Mouse (Mus musculus) stomach, embryonic 16.5 days (tissue): ENCODE results near the gene Fzd1. TPM values are rescaled to one million over a fixed set of nuclear protein-coding genes. Genes with fewer than 3 reads are reported as not detected.
A peak's percentile ranks its signal among the peaks of the same experiment; 100 is the strongest.

Experiments used
- ATAC-seq: fragments of 200-750 bp; cut with Nextera tagmentation; 2 replicates; pipeline ENCODE4 v1.8.0; 2017; ENCODE audit warnings: moderate number of reproducible peaks, moderate TSS enrichment; ENCODE audit not compliant: insufficient read depth, low FRiP score
- H3K27ac ChIP-seq: fragments of 300-500 bp; sonication (generic); 2 replicates; pipeline ENCODE4 v1.5.1; 2014; ENCODE audit warnings: low read length
- H3K27me3 ChIP-seq: fragments of 300-500 bp; sonication (generic); 2 replicates; pipeline ENCODE4 v1.6.1; 2014; ENCODE audit warnings: low read length, control low read depth, mixed read lengths; ENCODE audit not compliant: control insufficient read depth, insufficient read depth
- H3K36me3 ChIP-seq: fragments of 300-500 bp; sonication (generic); 2 replicates; pipeline ENCODE4 v1.6.1; 2014; ENCODE audit warnings: low read length; ENCODE audit not compliant: control insufficient read depth, insufficient read depth
- H3K4me1 ChIP-seq: fragments of 300-500 bp; sonication (generic); 2 replicates; pipeline ENCODE4 v1.6.1; 2014; ENCODE audit warnings: low read length, control low read depth, mixed read lengths; ENCODE audit not compliant: control insufficient read depth, insufficient read depth
- H3K4me2 ChIP-seq: fragments of 300-500 bp; sonication (generic); 2 replicates; pipeline ENCODE4 v1.6.1; 2014; ENCODE audit warnings: low read depth, low read length, mixed read lengths
- H3K4me3 ChIP-seq: fragments of 300-500 bp; sonication (generic); replicated peaks from 2 replicates; pipeline ENCODE4 v1.5.1; 2014; ENCODE audit warnings: mild to moderate bottlenecking, low read length
- H3K9ac ChIP-seq: fragments of 300-500 bp; sonication (generic); 2 replicates; pipeline ENCODE4 v1.6.1; 2014; ENCODE audit warnings: low read length
- H3K9me3 ChIP-seq: fragments of 300-500 bp; sonication (generic); replicated peaks from 2 replicates; pipeline ENCODE4 v1.6.1; 2016; ENCODE audit warnings: low read length, control low read depth; ENCODE audit not compliant: control insufficient read depth
- WGBS: fragments of 180-500 bp; shearing (Covaris S2); extraction: QIAGEN DNeasy Blood & Tissue Kit; methylation state at CpG from one replicate; pipeline ENCODE4 v1.1.7; 2014; 5-methylcytosine and 5-hydroxymethylcytosine counted together
- polyA plus RNA-seq: library from polyadenylated mRNA; unstranded; fragments of >200 nt; fragmentation: Nextera tagmentation; extraction: Ambion mirVana; gene quantifications from 2 replicates; pipeline ENCODE4 v1.2.1, GENCODE M21; 2015

Gene Fzd1
- polyA plus RNA-seq, 1 experiment from 2014 or later = 17.5 TPM

- peak overlapping the region; percentile 98 for H3K27ac ChIP-seq
- peak overlapping the region; percentile 85 for H3K4me3 ChIP-seq
- ATAC-seq = no peak
- peaks cover 22% of the 10 kb centered on the region for H3K4me1 ChIP-seq
- no peaks in the 10 kb centered on the region for H3K9me3 ChIP-seq
- peak overlapping the region; percentile 72 for H3K4me2 ChIP-seq
- H3K36me3 ChIP-seq = no peaks in the 10 kb centered on the region
- H3K27me3 ChIP-seq = no peaks in the 10 kb centered on the region
- H3K9ac ChIP-seq = peak overlapping the region; percentile 96
- 4% methylated on average over 43 of the region's 43 CpGs for WGBS
These were observed 1.7 kb downstream of the Fzd1 start for GRCm38 (mm10) chr5:4756001-4756681.

- Histone ChIP-seq H3K36me3 (no peaks in the 10 kb centered on the region), H3K27ac (peak overlapping the region; percentile 25; the same call in 1 of the 2 replicates), H3K4me2 (peak overlapping the region; percentile 72), H3K4me3 (peak overlapping the region; percentile 85), H3K4me1 (peaks cover 22% of the 10 kb centered on the region), H3K9me3 (no peaks in the 10 kb centered on the region), H3K9ac (peak overlapping the region; percentile 96), H3K27me3 (no peaks in the 10 kb centered on the region)
- ATAC-seq = no peak
- WGBS = 38% methylated on average over 11 of the region's 11 CpGs
These were observed 2.5 kb downstream of the Fzd1 start for GRCm38 (mm10) chr5:4755326-4755725.

- Histone ChIP-seq H3K27me3 (no peaks in the 10 kb centered on the region), H3K4me1 (peaks cover 22% of the 10 kb centered on the region), H3K4me2 (peak overlapping the region; percentile 72), H3K27ac (no peak overlapping the region), H3K36me3 (no peaks in the 10 kb centered on the region), H3K9ac (peak overlapping the region; percentile 96), H3K9me3 (no peaks in the 10 kb centered on the region), H3K4me3 (peak overlapping the region; percentile 85)
- ATAC-seq = no peak
- WGBS = 25% methylated on average over 9 of the region's 9 CpGs
These were observed 3.0 kb downstream of the Fzd1 start for GRCm38 (mm10) chr5:4754701-4755281.

- Histone ChIP-seq H3K9me3 (no peaks in the 10 kb centered on the region), H3K36me3 (no peaks in the 10 kb centered on the region), H3K27me3 (no peaks in the 10 kb centered on the region), H3K27ac (no peak overlapping the region), H3K4me2 (no peak overlapping the region), H3K9ac (no peak overlapping the region), H3K4me3 (no peak overlapping the region), H3K4me1 (peaks cover 14% of the 10 kb centered on the region; the same call in 1 of the 2 replicates)
- ATAC-seq = no peak
- WGBS = 91% methylated on average over 5 of the region's 5 CpGs
These were observed 4.7 kb downstream of the Fzd1 start for GRCm38 (mm10) chr5:4753161-4753560.

GRCm38 (mm10) chr5:4742722-4743121 is 15.1 kb downstream of the Fzd1 start:
- no peak overlapping the region for H3K27ac ChIP-seq
- H3K4me1 ChIP-seq = no peaks in the 10 kb centered on the region
- no peaks in the 10 kb centered on the region for H3K36me3 ChIP-seq
- WGBS = 78% methylated on average over 4 of the region's 4 CpGs
- no peak overlapping the region for H3K9ac ChIP-seq
- no peak for ATAC-seq
- no peaks in the 10 kb centered on the region for H3K27me3 ChIP-seq
- H3K4me2 ChIP-seq = no peak overlapping the region
- no peak overlapping the region for H3K4me3 ChIP-seq
- H3K9me3 ChIP-seq = no peaks in the 10 kb centered on the region

- Histone ChIP-seq H3K4me1 (0 out of 2 replicates have a peak, but pooled peaks cover 5% of the 10 kb centered on the region), H3K9me3 (no peaks in the 10 kb centered on the region), H3K4me2 (no peak overlapping the region), H3K9ac (no peak overlapping the region), H3K27ac (no peak overlapping the region), H3K4me3 (no peak overlapping the region), H3K27me3 (no peaks in the 10 kb centered on the region), H3K36me3 (no peaks in the 10 kb centered on the region)
- 18% methylated on average over 6 of the region's 6 CpGs for WGBS
- ATAC-seq = peak; percentile 33; the same call in 1 of the 2 replicates
These were observed 20.8 kb downstream of the Fzd1 start for GRCm38 (mm10) chr5:4737013-4737412.

- H3K4me3 ChIP-seq = no peak overlapping the region
- no peak overlapping the region for H3K9ac ChIP-seq
- H3K4me1 ChIP-seq = 0 out of 2 replicates have a peak, but pooled peaks cover 5% of the 10 kb centered on the region
- no peak overlapping the region for H3K4me2 ChIP-seq
- H3K36me3 ChIP-seq = no peaks in the 10 kb centered on the region
- no peak for ATAC-seq
- WGBS = 74% methylated on average over 7 of the region's 7 CpGs
- H3K27me3 ChIP-seq = no peaks in the 10 kb centered on the region
- no peak overlapping the region for H3K27ac ChIP-seq
- H3K9me3 ChIP-seq = no peaks in the 10 kb centered on the region
These were observed 22.4 kb downstream of the Fzd1 start for GRCm38 (mm10) chr5:4735461-4735860.

GRCm38 (mm10) chr5:4733239-4733638 is 24.6 kb downstream of the Fzd1 start:
- H3K27ac ChIP-seq = no peak overlapping the region
- no peaks in the 10 kb centered on the region for H3K9me3 ChIP-seq
- no peaks in the 10 kb centered on the region for H3K27me3 ChIP-seq
- H3K4me1 ChIP-seq = 0 out of 2 replicates have a peak, but pooled peaks cover 5% of the 10 kb centered on the region
- H3K4me2 ChIP-seq = no peak overlapping the region
- WGBS = 54% methylated on average over 4 of the region's 4 CpGs
- H3K4me3 ChIP-seq = no peak overlapping the region
- no peaks in the 10 kb centered on the region for H3K36me3 ChIP-seq
- no peak overlapping the region for H3K9ac ChIP-seq
- no peak for ATAC-seq
